Mouse (Mus musculus) urinary bladder, postnatal 0 days (tissue): ENCODE measurements around the gene Chst1. TPM values are rescaled to one million over a fixed set of nuclear protein-coding genes. Genes with fewer than 3 reads are reported as not detected.

Experiments used
- microRNA-seq: library from miRNA; unstranded; fragments of <30 nt; microRNA quantifications from one replicate; pipeline ENCODE4, GENCODE M21; 2016
- polyA plus RNA-seq: library from polyadenylated mRNA; unstranded; fragments of >200 nt; fragmentation: Nextera tagmentation; extraction: Ambion mirVana; gene quantifications from 2 replicates; pipeline ENCODE4 v1.2.1, GENCODE M21; 2015

Chst1 gene
- polyA plus RNA-seq, result 7.5 and 9.6 TPM in 2 replicates

DNA sequence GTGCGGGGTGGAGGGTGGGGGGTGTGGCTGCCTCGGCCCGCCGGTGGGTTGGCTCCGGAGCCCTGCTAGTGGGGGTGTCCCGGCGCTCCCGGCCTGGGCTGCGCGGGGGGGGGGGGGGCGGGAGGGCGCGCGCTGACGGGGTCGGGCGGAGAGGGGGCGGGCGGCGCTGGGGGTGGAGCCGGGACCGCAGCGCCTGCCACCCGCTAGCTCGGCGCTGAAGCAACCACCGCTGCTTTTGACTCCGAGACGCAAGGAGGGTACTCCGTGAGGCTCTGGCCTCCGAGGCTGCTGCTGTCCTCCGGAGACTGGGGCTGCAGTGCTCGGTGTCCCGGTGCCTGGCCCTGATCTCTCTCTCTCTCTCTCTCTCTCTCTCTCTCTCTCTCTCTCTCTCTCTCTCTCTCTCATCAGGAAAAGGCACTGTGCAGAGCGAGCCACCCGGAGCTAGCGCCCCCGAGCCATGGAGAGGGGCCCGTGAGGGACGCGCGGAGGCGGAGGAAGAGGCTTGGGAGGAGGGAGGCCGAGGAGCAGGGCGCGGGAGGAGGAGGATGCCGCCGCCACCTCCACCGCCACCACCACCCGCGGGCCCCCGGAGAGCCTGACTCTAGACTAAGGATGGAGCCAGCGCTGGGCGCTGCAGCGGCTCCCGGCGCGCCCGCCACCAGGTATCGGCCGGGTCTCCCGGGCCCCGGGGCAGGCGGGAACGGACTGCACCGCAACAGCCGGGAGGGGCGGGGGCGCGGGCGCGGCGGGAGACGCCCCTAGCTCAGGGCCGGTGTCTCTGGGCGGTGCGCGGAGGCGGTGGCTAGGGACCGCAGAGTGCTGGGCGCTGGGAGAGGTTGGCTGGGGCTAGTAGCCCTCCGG is at the start of gene Chst1:
Gene Chst1 (plus strand): TSS at position 221 of the 861 bp plus-strand sequence.

Small RNAs within 50 kb of the gene (microRNA-seq; reads per million reads assigned to microRNA genes)
- not detected for gene Mir7221
- gene Mir7222, result not detected

Other genes starting within 250 kb of the Chst1 start
- gene Pex16, start 225.0 kb upstream of the Chst1 start, polyA plus RNA-seq, result 20.7 and 25.5 TPM in 2 replicates
- 2.4 and 2.8 TPM in 2 replicates for gene Large2, start 224.8 kb upstream of the Chst1 start, polyA plus RNA-seq
- 1.3 and 1.7 TPM in 2 replicates for gene 1700029I15Rik, start 217.2 kb upstream of the Chst1 start, polyA plus RNA-seq
- gene Mapk8ip1, start 198.4 kb upstream of the Chst1 start, polyA plus RNA-seq, result 11.1 and 12.1 TPM in 2 replicates
- gene Cry2, start 165.7 kb upstream of the Chst1 start, polyA plus RNA-seq, result 16.1 and 17.6 TPM in 2 replicates
- gene Slc35c1, start 139.2 kb upstream of the Chst1 start, polyA plus RNA-seq, result 15.0 and 16.8 TPM in 2 replicates